Mouse (Mus musculus) skeletal muscle tissue, adult 2 months (tissue): ENCODE measurements around the gene Nacc1.
"Not testable (repeated sequence)": the region's sequence is repeated elsewhere in the genome, so short reads cannot be mapped to it uniquely, and the experiment has no call there.

ENCODE experiments used
- DNase-seq: peaks from one replicate; pipeline ENCODE4 v3.0.0-alpha.2; 2012; ENCODE audit warnings: low read depth, low spot score

The Nacc1 gene

GRCm38 (mm10) chr8:84640617-84641294, 46.9 kb downstream of the Nacc1 start:
- no peak for DNase-seq

DNA sequence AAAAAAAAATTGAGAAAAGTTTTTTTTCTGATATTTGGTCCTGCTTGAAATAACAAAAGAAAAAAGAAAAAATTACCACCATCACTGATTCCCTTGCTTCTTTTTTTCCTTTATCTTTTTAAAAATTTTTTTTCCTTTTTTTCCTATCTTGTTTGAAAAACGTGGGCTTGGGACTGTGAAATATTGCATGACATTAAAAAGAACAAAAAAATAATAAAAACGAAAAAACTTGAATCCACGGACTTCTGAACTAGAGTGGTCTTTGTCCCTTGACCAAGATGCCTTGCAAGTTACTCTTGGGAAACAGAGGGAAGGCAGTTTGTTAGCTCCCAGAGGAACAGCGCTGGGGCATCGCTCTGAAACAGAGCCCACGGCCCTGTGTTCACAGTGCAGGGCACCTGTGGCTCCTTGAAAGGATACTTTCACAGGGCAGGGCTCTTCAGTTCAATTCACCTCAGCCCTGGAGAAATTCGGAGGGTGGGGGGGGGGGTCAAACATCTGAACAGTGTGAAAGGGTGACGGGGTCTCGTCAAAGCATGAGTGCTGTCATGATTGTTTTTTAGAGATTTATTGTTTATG, 47.6 kb downstream of the Nacc1 start:
- DNase-seq, result no peak

DNA sequence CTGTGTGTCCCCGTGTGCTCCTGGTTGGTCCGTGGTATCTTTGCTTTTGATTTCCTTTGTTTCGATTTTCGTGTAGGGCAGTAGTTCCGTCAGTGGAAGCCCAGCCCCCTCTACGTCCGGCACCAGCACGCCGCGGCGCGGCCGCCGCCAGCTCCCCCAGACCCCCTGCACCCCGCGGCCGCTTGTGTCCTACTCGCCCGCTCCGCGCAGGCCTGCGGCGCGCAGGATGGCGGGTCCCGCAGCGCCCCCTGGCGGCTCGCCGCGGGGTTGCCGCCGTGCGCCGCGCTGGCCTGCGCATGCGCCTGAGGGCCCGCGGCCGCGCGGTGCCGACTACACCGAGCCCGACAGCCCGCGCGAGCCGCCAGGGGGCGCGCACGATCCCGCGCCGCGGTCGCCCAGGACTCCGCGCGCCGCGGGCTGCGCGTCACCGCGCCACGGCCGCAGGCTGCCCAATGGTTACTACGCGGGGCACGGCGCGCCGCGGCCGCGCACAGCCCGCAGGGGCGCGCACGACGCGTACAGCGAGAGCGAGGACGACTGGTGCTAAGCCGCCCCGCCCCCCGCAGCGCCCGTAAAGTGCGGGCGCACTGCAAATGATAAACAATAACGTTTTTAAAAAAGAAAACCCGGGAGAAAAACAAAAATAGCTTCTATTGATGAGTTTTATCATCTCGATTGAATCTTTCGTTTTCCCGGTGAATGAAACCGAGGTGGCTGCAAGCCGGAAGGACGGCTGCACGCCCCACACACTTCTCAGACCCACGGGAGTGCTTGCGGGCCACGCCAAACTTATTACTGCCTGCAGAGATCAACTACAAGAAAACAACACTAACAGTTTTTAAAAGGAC, 48.3 kb downstream of the Nacc1 start:
- DNase-seq, result peak; percentile 93

DNA sequence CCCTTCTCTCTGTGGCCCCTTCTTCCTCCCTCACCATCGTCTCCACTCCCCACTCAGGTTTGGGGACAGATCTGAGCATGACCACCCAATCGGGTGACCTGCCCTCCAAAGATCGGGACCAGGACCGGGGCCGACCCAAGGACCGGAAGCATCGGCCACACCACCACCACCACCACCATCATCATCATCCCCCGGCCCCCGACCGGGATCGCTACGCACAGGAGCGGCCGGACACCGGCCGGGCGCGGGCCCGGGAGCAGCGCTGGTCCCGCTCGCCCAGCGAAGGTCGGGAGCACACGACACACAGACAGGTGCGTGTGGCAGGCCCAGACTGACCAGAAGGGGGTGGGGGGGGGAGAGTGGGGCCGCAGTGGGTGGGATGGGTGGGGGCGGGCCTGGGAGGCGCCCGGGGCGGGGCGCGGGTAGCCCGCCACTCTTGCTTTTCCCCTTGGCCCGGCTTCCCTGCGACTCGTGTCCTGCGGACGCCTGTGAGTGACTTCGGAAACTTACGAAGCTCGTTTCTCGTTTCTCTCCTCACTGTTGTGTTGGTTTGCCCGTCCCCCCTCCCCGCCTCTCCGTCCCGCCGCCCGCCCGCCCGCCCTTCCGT, 49.0 kb downstream of the Nacc1 start:
- DNase-seq, result no peak

- DNase-seq, result no peak
Observed at GRCm38 (mm10) chr8:84637946-84638554, 49.6 kb downstream of the Nacc1 start.

DNA sequence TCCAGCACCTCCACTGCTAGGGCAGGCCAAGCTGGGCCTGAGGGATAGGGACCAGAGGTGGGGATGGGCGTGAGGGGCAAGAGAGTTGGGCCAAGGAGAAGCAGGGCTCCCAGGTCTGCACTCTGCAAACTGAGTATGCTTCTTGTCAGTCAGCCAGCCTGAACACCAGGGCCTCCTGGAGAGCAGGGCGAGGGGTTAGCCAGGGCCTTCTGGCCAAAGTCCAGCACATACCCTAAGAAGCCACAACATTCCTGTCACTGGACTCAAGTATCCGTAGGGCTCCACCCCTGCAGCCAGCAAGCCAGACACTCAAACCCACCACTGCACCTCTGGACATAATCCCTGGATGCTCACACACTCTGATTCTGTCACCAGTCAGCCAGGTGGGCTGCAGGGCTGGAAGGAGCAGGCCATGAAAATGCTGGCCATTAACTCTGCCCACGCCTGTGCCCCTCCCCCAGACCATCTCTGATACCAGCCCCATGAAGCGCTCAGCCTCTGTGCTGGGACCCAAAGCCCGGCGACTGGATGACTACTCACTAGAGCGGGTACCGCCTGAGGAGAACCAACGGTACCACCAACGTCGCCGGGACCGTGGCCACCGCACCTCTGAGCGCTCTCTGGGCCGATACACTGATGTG, 51.5 kb downstream of the Nacc1 start:
- DNase-seq, result no peak

- DNase-seq, result no peak
Observed at GRCm38 (mm10) chr8:84635397-84636050, 52.1 kb downstream of the Nacc1 start.

DNA sequence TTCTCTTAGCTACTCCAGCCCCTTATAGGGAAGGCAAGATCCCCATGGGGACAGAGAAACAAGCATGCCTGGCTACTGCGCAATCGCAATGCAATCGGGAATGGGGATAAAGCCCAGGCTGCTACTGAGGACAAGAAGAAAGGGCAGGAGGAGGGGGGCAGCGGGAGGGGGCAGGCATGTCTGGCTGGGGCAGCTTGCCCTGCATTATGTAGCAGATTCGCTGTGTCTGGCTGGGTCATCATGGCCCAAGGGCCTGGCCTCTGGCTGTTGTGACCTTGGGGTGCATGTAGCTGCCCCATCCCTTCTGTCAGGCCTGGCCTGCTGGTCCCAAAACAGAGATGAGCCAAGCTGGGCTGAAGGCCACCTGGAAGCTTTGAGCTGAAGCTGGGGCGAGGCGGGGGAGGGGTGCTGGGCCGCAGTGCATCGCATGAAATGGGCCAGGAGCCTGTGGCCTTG, 52.8 kb downstream of the Nacc1 start:
- DNase-seq, result peak; percentile 85

- no peak for DNase-seq
Observed at GRCm38 (mm10) chr8:84633841-84634584, 53.6 kb downstream of the Nacc1 start.

DNA sequence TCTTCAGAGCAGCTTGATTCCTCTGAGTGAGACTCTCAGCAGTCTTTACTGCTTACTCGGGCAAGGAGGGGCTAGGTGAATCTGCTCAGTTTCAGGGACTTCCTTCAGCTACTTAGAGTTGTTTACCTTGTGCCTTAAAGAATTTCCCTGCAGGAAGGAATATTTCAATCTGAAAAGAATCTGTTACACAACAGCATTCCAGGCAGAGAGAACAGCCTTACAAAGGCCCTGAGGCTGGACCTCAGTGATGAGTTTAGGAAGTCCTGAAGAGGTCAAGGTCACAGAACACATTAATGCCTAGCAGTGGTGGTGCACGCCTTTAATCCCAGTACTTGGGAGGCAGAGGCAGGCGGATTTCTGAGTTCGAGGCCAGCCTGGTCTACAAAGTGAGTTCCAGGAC, 55.8 kb downstream of the Nacc1 start:
- DNase-seq, result no peak

GRCm38 (mm10) chr8:84630145-84630544, 57.5 kb downstream of the Nacc1 start:
- no peak for DNase-seq

GRCm38 (mm10) chr8:84629586-84629985, 58.1 kb downstream of the Nacc1 start:
- DNase-seq, result no peak

GRCm38 (mm10) chr8:84623425-84623824, 64.2 kb downstream of the Nacc1 start:
- not testable (repeated sequence) for DNase-seq

DNA sequence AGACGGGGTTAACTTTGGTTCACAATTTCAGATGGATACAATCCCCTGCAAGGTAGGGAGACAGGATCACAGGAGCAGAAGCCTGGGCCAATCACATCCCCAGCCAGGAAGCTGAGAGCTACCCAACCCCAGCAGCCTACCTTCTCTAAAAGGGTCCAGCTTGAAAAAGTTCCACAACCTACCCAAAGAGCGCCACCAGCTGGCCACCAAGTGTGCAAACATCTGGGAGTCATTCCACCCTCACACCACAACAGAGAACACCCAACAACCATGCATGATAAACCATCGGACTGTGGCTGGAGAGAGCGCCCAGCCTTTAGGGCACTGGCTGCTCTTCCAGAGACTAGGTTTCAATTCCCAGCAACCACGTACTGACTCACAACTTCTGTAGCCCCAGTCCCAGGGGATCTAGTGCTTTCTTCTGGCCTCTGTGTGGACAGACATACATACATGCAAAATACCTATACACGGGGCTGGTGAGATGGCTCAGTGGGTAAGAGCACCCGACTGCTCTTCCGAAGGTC, 66.5 kb downstream of the Nacc1 start:
- DNase-seq, result no peak
